Mouse (Mus musculus): ENCODE data around the gene Olfr986. TPM values are rescaled to one million over a fixed set of nuclear protein-coding genes. Genes with fewer than 3 reads are reported as not detected.

The Olfr986 gene
- total RNA-seq, 2 experiments from 2014 or later = not detected

GRCm38 (mm10) chr9:40210744-40211143 is 30.0 kb downstream of the Olfr986 start:
- no peak for DNase-seq (ENCODE audit: low spot score in 2 of 2)
- H3K4me3 ChIP-seq = no peak overlapping the region
- H3K27ac ChIP-seq = no peak overlapping the region
- no peak for TF ChIP-seq CTCF (conservative IDR thresholded peaks at IDR 0.05)

- H3K4me3 ChIP-seq = no peak overlapping the region
- no peak for DNase-seq (ENCODE audit: low spot score in 2 of 2)
- no peak overlapping the region for H3K27ac ChIP-seq
- TF ChIP-seq CTCF (conservative IDR thresholded peaks at IDR 0.05) = no peak
Measured at GRCm38 (mm10) chr9:40214058-40214457, 33.3 kb downstream of the Olfr986 start.

- DNase-seq (ENCODE audit: low spot score in 2 of 2) = no peak
- H3K4me3 ChIP-seq = no peak overlapping the region
- H3K27ac ChIP-seq = no peak overlapping the region
- peak; percentile 19; the same call in 1 of the 2 replicates for TF ChIP-seq CTCF (conservative IDR thresholded peaks at IDR 0.05)
Measured at GRCm38 (mm10) chr9:40216651-40217050, 35.9 kb downstream of the Olfr986 start.

GRCm38 (mm10) chr9:40224289-40224688 is 43.6 kb downstream of the Olfr986 start:
- H3K4me3 ChIP-seq = no peak overlapping the region
- H3K27ac ChIP-seq = no peak overlapping the region
- no peak for DNase-seq (ENCODE audit: low spot score in 2 of 2)
- TF ChIP-seq CTCF (conservative IDR thresholded peaks at IDR 0.05) = peak; percentile 81

- peak; percentile 34 to 62 for DNase-seq (ENCODE audit: low spot score in 2 of 2)
- Histone ChIP-seq H3K4me3 (no peak overlapping the region), H3K27ac (no peak overlapping the region)
- peak; percentile 84 for TF ChIP-seq CTCF (conservative IDR thresholded peaks at IDR 0.05)
Measured at GRCm38 (mm10) chr9:40227874-40228789, 47.4 kb downstream of the Olfr986 start.

- TF ChIP-seq CTCF (conservative IDR thresholded peaks at IDR 0.05) = no peak
- no peak for DNase-seq (ENCODE audit: low spot score in 2 of 2)
- H3K27ac ChIP-seq = no peak overlapping the region
- no peak overlapping the region for H3K4me3 ChIP-seq
Measured at GRCm38 (mm10) chr9:40228804-40229331, 48.1 kb downstream of the Olfr986 start.

- Histone ChIP-seq H3K27ac (no peak overlapping the region), H3K4me3 (no peak overlapping the region)
- no peak for DNase-seq (ENCODE audit: low spot score in 2 of 2)
- TF ChIP-seq CTCF (conservative IDR thresholded peaks at IDR 0.05) = no peak
Measured at GRCm38 (mm10) chr9:40229479-40229878, 48.8 kb downstream of the Olfr986 start.

GRCm38 (mm10) chr9:40231019-40231418 is 50.3 kb downstream of the Olfr986 start:
- Histone ChIP-seq H3K27ac (no peak overlapping the region), H3K4me3 (no peak overlapping the region)
- TF ChIP-seq CTCF (conservative IDR thresholded peaks at IDR 0.05) = no peak
- no peak for DNase-seq (ENCODE audit: low spot score in 2 of 2)

- no peak for TF ChIP-seq CTCF (conservative IDR thresholded peaks at IDR 0.05)
- H3K27ac ChIP-seq = no peak overlapping the region
- no peak overlapping the region for H3K4me3 ChIP-seq
- no peak for DNase-seq (ENCODE audit: low spot score in 2 of 2)
Measured at GRCm38 (mm10) chr9:40234233-40235072, 53.7 kb downstream of the Olfr986 start.

GRCm38 (mm10) chr9:40235220-40235619 is 54.5 kb downstream of the Olfr986 start:
- no peak for DNase-seq (ENCODE audit: low spot score in 2 of 2)
- Histone ChIP-seq H3K4me3 (no peak overlapping the region), H3K27ac (no peak overlapping the region)
- no peak for TF ChIP-seq CTCF (conservative IDR thresholded peaks at IDR 0.05)

Other genes starting within 250 kb of the Olfr986 start
- gene Olfr974, start 243.4 kb upstream of the Olfr986 start, total RNA-seq (2021) = not detected
- not detected for gene Olfr975, start 228.9 kb upstream of the Olfr986 start, total RNA-seq (2021)
- gene Olfr976, start 219.8 kb upstream of the Olfr986 start, total RNA-seq (2021) = not detected
- not detected for gene Olfr978, start 188.8 kb upstream of the Olfr986 start, total RNA-seq (2021)
- not detected for gene Olfr979, start 177.5 kb upstream of the Olfr986 start, total RNA-seq (2021)
- not detected for gene Olfr980, start 171.3 kb upstream of the Olfr986 start, total RNA-seq (2021)
- not detected for gene Olfr981, start 159.5 kb upstream of the Olfr986 start, total RNA-seq (2021)
- not detected for gene Olfr982, start 107.1 kb upstream of the Olfr986 start, total RNA-seq (2021)
- gene Olfr983, start 87.3 kb upstream of the Olfr986 start, total RNA-seq (2021) = not detected
- not detected for gene Olfr984, start 66.7 kb upstream of the Olfr986 start, total RNA-seq (2021)
- gene Olfr985, start 50.7 kb upstream of the Olfr986 start, total RNA-seq (2021) = not detected
- not detected for gene Tmem225, start 32.8 kb upstream of the Olfr986 start, total RNA-seq (2021)
- gene Zfp202, start 11.4 kb downstream of the Olfr986 start, total RNA-seq (2021) = 1 to 10 TPM; 3.2 to 4.4 TPM
- gene Scn3b, start 88.3 kb downstream of the Olfr986 start, total RNA-seq (2021) = 100 to 1,000 TPM; 254 to 266 TPM

Data from layer of hippocampus, adult 2 months (tissue).